Mouse (Mus musculus) left cerebral cortex, adult 2 months (tissue): Measurements from ENCODE around the gene Ube2v1. TPM values are rescaled to one million over a fixed set of nuclear protein-coding genes. Genes with fewer than 3 reads are reported as not detected.
"Not testable (repeated sequence)": the region's sequence is repeated elsewhere in the genome, so short reads cannot be mapped to it uniquely, and the experiment has no call there.

Experiments used
- DNase-seq, 2 experiments: peaks; one replicate each; pipeline ENCODE4 v3.0.0; 2021 to 2022; ENCODE audit warnings: low spot score in 2 of 2, mixed read lengths in 1 of 2; ENCODE audit errors: extremely low spot score in 1 of 2
- H3K27ac ChIP-seq: fragments of 200-600 bp; 2 replicates; pipeline ENCODE4 v1.8.1; 2022
- H3K4me3 ChIP-seq: fragments of 200-600 bp; 2 replicates; pipeline ENCODE4 v1.8.1; 2022
- CTCF ChIP-seq: fragments of 200-600 bp; IDR thresholded peaks from 2 replicates; pipeline ENCODE4 v1.8.1; 2022; ENCODE audit warnings: antibody characterized with exemption, mild to moderate bottlenecking, moderate library complexity
- intact Hi-C: fragments of 180-260 bp; cut with DNase I; formaldehyde crosslinking; loops from one replicate; pipeline ENCODE4 v1.15.1; 2025
- total RNA-seq, 2 experiments: library from RNA; stranded (reverse); gene quantifications; 2 replicates each; pipeline ENCODE4 v1.2.3; 2021

The Ube2v1 gene
- total RNA-seq, 2 experiments from 2014 or later = 244 to 274 TPM

GRCm38 (mm10) chr2:167651622-167652021 is 19.7 kb upstream of the Ube2v1 start:
- no peak for DNase-seq
- TF ChIP-seq CTCF = peak; percentile 20
- intact Hi-C loops = no loop called here
- no peak overlapping the region for H3K4me3 ChIP-seq
- peak overlapping the region; percentile 82 for H3K27ac ChIP-seq

DNA sequence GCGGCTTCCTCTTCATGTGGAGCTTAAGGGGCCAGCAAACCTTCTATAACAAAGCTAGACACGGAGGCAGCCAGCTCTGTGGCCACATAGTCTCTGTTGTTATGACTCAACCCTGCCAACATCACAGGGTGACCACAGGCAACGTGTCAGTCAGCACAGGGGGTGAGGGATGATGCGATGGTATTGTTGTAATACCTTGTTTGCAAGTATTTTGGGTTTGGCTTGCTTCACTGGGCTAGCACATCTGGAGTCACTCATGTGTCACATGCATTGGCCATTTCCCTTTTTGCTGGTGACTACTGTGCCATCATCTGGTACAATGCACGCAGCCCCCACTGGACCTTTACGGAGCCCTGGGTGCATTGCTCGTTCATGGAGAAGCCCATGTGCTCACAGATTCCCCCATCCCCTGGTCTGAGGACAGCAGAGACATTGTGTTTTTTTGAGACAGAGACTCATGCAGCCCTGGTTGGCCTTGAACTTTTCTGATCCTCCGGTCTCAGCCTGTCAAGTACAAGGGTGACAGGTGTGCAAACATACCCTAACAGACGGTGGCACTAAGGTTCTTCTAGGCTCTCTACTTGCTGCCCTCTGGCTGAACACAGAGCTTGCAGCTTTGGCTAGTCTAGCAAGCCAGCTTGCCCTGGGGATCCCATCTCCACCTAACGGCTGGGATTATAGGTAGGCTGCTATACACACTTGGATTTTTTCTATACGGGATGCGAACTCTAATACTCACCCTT is 17.6 kb upstream of the Ube2v1 start:
- intact Hi-C loops = no loop called here
- no peak for DNase-seq
- Histone ChIP-seq H3K27ac (no peak overlapping the region), H3K4me3 (no peak overlapping the region)
- TF ChIP-seq CTCF = no peak

DNA sequence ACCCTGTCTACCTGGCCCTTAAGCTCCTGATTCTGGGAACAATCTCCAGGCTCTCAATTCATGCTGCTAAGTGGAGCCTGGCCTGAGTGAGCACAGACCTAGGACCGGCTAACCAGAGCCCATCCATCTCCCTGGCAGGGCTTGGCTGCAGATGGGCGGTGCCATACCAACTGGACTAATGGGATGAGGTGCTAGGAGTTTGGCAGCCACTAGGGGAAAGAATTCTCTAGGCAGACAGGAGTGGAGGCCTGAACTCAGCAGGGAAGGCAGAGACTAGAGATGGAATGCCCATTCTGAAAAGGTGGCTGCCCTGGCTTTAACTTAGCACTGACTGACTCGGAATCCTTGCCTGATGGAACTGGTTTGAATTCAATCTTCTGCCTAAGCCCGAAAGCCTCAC is 14.5 kb upstream of the Ube2v1 start:
- no peak overlapping the region for H3K27ac ChIP-seq
- DNase-seq = no peak
- intact Hi-C loops = no loop called here
- peak; percentile 25 for TF ChIP-seq CTCF
- no peak overlapping the region for H3K4me3 ChIP-seq

DNA sequence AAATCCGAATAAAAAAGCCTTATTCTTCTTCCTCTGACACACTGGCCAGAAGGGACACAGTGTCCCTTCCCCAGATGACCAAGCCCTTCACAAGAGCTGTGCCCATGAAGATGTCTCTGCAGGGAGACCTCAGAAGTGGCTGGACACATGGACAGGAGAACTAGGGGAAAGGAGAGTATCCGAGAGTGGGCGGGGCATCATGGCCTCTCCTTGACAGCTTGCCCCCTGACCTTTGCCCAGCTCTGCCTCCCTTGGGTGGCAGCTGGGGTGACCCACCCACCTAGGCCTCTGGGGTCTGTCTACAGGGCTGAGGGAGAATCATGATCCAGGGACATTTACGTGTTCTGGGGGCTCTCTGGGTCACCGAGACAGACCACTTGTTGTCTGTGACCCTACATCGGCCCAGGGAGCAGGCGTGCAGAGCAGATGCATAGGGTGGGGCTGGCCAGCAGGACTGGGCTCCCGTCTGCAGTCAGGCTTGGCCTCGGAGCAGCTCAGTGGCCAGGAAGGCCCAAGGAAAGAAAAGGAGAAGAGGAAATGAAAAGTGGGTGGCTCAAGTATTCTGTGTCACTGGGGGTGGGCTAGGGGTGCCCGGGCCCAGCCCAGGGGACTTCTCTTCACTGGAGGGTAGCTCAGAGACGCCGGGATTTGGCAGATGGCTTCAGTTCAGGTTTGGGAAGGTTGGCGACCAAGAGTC is 11.6 kb upstream of the Ube2v1 start:
- DNase-seq, intact Hi-C loops, H3K4me3 ChIP-seq, H3K27ac ChIP-seq: not testable (repeated sequence)

GRCm38 (mm10) chr2:167642164-167642563 is 10.3 kb upstream of the Ube2v1 start:
- no peak overlapping the region for H3K27ac ChIP-seq
- H3K4me3 ChIP-seq = no peak overlapping the region
- intact Hi-C loops = no loop called here
- no peak for TF ChIP-seq CTCF
- no peak for DNase-seq

GRCm38 (mm10) chr2:167641337-167641736 is 9.4 kb upstream of the Ube2v1 start:
- DNase-seq = no peak
- H3K27ac ChIP-seq = no peak overlapping the region
- no peak overlapping the region for H3K4me3 ChIP-seq
- TF ChIP-seq CTCF = peak; percentile 60
- intact Hi-C loops = loop anchor here (1.0 kb wide), 1 partner anchor 34 kb away; no protein-coding TSS in a partner anchor

- intact Hi-C loops = no loop called here
- DNase-seq = no peak
- peak; percentile 66 for TF ChIP-seq CTCF
- no peak overlapping the region for H3K4me3 ChIP-seq
- H3K27ac ChIP-seq = no peak overlapping the region
These were observed 8.4 kb upstream of the Ube2v1 start for GRCm38 (mm10) chr2:167640279-167640678.

GRCm38 (mm10) chr2:167634865-167635512 is 3.1 kb upstream of the Ube2v1 start:
- no peak for TF ChIP-seq CTCF
- intact Hi-C loops = loop anchor here (2.0 kb wide), 1 partner anchor 26 kb away; the partner anchor contains the start of gene Gm20431
- H3K27ac ChIP-seq = peak overlapping the region; percentile 51
- peak overlapping the region; percentile 38 for H3K4me3 ChIP-seq
- DNase-seq = no peak

DNA sequence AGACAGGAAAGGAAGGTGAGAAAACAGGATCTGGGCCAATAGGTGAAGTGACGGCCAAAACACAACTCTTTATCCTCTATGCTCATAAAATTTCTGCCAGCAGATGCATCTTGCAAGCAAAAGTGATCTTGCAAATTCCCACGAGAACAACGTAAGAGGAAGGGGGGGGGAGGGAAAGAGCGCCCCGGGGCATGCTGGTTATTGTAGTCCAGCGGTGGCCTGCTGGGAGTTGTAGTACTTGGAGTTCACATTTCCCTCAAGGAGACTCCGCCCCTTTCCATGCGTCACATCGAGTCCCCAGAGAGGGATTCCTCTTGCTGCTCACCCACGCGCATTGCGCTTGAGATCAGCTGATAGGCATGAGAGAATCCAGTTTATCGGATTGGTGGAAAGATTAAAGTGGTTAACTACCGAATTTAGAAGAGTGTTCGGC is 2.5 kb upstream of the Ube2v1 start:
- no peak for TF ChIP-seq CTCF
- peak; percentile 93 to 95 for DNase-seq
- peak overlapping the region; percentile 38 for H3K4me3 ChIP-seq
- intact Hi-C loops = loop anchor here (2.0 kb wide), 1 partner anchor 26 kb away; the partner anchor contains the start of gene Gm20431
- peak overlapping the region; percentile 70 for H3K27ac ChIP-seq

DNA sequence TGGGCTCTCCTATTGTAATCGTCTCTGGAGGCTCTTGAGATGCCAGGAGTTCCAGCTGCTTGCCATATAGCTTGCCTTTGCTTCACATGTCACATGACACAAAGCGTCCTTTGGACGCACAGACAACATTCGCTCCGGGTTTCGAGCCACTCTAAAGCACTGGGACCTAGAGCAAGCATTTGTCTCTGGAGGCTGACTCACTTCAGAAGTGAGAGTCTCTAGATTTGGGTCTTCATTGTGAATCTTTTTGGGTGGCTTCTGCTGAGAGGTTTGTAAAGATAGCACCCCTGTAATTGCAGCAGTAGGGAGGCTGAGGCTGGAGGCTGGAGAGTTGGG is 1.6 kb upstream of the Ube2v1 start:
- Histone ChIP-seq H3K27ac (peak overlapping the region; percentile 70; the same call in 1 of the 2 replicates), H3K4me3 (no peak overlapping the region)
- no peak for DNase-seq
- TF ChIP-seq CTCF = no peak
- intact Hi-C loops = no loop called here

- no peak for TF ChIP-seq CTCF
- no peak for DNase-seq
- H3K4me3 ChIP-seq = no peak overlapping the region
- peak overlapping the region; percentile 95 for H3K27ac ChIP-seq
- intact Hi-C loops = no loop called here
These were observed 1.0 kb upstream of the Ube2v1 start for GRCm38 (mm10) chr2:167632731-167633536.
